Mouse (Mus musculus) kidney, postnatal 25 days (tissue): ENCODE data around the gene Dagla.

Experiments used
- DNase-seq, 2 experiments: peaks; one replicate each; pipeline ENCODE4 v3.0.0; 2021; ENCODE audit warnings: mixed read lengths in 2 of 2

Gene Dagla

GRCm38 (mm10) chr19:10235784-10236565 is 68.7 kb downstream of the Dagla start:
- peak; percentile 71 to 83 for DNase-seq

- no peak for DNase-seq
Measured at GRCm38 (mm10) chr19:10232327-10233017, 72.2 kb downstream of the Dagla start.

GRCm38 (mm10) chr19:10231871-10232270 is 72.8 kb downstream of the Dagla start:
- DNase-seq, result no peak

GRCm38 (mm10) chr19:10231016-10231415 is 73.7 kb downstream of the Dagla start:
- DNase-seq, result peak; percentile 57 to 67

- DNase-seq, result peak; percentile 64 to 74
Measured at GRCm38 (mm10) chr19:10225767-10226166, 78.9 kb downstream of the Dagla start.

- DNase-seq, result no peak
Measured at GRCm38 (mm10) chr19:10224637-10225453, 79.8 kb downstream of the Dagla start.

- no peak for DNase-seq
Measured at GRCm38 (mm10) chr19:10223561-10223960, 81.1 kb downstream of the Dagla start.

GRCm38 (mm10) chr19:10222656-10223055 is 82.0 kb downstream of the Dagla start:
- no peak for DNase-seq

GRCm38 (mm10) chr19:10221585-10221984 is 83.1 kb downstream of the Dagla start:
- no peak for DNase-seq

GRCm38 (mm10) chr19:10219593-10219992 is 85.1 kb downstream of the Dagla start:
- DNase-seq, result no peak

- peak in 1 of 2 experiments; percentile 77 for DNase-seq
Measured at GRCm38 (mm10) chr19:10219108-10219507, 85.6 kb downstream of the Dagla start.

- no peak for DNase-seq
Measured at GRCm38 (mm10) chr19:10216101-10216500, 88.6 kb downstream of the Dagla start.

- DNase-seq, result no peak
Measured at GRCm38 (mm10) chr19:10213796-10214471, 90.7 kb downstream of the Dagla start.

GRCm38 (mm10) chr19:10210885-10211284 is 93.8 kb downstream of the Dagla start:
- no peak for DNase-seq

- no peak for DNase-seq
Measured at GRCm38 (mm10) chr19:10208851-10209250, 95.8 kb downstream of the Dagla start.

- DNase-seq, result no peak
Measured at GRCm38 (mm10) chr19:10205051-10205450, 99.6 kb downstream of the Dagla start.

GRCm38 (mm10) chr19:10204616-10205001 is 100.1 kb downstream of the Dagla start:
- peak in 1 of 2 experiments; percentile 29 for DNase-seq

- DNase-seq, result peak; percentile 92 to 95
Measured at GRCm38 (mm10) chr19:10203848-10204615, 100.6 kb downstream of the Dagla start, which contains the start of the genes Tmem258 and Fen1. TSS of gene Tmem258 (plus strand) at chr19:10204014. TSS of gene Fen1 (minus strand) at chr19:10204169.

- no peak for DNase-seq
Measured at GRCm38 (mm10) chr19:10203146-10203847, 101.4 kb downstream of the Dagla start.

GRCm38 (mm10) chr19:10198723-10199122 is 106.0 kb downstream of the Dagla start:
- DNase-seq, result peak; percentile 85 to 91

- no peak for DNase-seq
Measured at GRCm38 (mm10) chr19:10198286-10198685, 106.4 kb downstream of the Dagla start.
